Mouse (Mus musculus): Measurements from ENCODE around the gene Uhrf1bp1.

Gene Uhrf1bp1

GRCm38 (mm10) chr17:27947155-27947554 lies 90.9 kb downstream of the Uhrf1bp1 start:
- DNase-seq (ENCODE audit: low read depth, low spot score): no peak
